Mouse (Mus musculus) thymus, postnatal 36 days (tissue): ENCODE data around the gene Slco1a5.
"Not testable (repeated sequence)": the region's sequence is repeated elsewhere in the genome, so short reads cannot be mapped to it uniquely, and the experiment has no call there.

Source experiments
- DNase-seq, 2 experiments: peaks; one replicate each; pipeline ENCODE4 v3.0.0; 2022; ENCODE audit warnings: mixed read lengths in 2 of 2

Gene Slco1a5

GRCm38 (mm10) chr6:142322881-142323280 lies at the start of gene Slco1a5:
Gene Slco1a5 (minus strand): TSS chr6:142322981.
- DNase-seq = no peak

- no peak for DNase-seq
Observed at GRCm38 (mm10) chr6:142369568-142369967, 46.8 kb upstream of the Slco1a5 start.

GRCm38 (mm10) chr6:142367565-142367964 lies 44.8 kb upstream of the Slco1a5 start:
- DNase-seq = no peak

DNA sequence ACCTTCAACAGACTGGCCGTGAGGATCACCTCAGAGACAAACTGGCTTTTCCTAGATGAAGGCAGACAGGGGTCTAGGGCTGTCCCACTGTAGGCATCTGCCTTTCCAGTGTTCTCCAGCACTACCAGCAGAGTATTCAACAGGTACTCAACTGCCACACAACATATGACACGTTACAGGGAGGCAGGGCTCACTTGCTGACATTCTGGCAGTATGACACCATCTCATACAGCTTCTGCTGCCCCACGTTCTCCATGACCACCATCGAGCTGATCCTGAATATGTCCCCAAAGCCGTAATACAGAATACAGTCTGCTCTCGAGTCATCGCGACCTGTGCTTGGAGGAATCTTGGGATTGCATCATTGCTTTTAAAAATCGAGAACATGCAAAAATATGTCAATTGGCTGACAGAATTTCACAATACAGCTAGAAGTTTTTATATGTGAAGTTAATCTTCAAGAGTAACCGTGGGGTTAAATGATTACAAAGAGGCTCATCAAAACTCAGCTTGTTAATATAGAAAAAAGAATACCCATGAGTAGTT lies 43.8 kb upstream of the Slco1a5 start:
- no peak for DNase-seq

GRCm38 (mm10) chr6:142365742-142366472 lies 43.1 kb upstream of the Slco1a5 start:
- DNase-seq = no peak

DNA sequence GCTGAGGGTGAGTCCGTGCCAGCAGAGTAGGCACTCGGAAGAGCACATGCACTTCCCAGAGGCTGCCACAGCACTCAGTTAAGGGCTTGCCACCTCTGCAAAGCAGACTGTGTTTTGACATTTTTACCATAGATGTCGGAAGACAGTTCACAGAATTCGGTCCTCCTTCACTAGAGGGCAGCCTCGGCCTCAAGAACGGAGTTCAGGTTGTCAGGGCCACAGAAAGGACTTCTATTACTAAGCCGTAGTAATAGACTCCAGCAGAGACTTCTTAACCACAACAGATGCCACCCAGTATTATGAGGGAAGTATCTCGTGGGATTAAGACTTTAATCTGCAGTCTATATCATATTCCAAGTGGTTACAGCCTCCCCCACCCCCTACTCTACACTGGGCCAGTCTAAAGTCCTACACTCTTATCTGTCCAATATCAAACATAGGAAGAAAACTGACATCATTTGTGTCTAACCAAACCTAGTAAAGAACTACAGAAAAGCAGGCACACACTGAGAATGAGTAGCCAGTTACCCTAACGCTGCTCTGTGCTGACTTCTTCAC lies 40.3 kb upstream of the Slco1a5 start:
- no peak for DNase-seq

GRCm38 (mm10) chr6:142362036-142362435 lies 39.3 kb upstream of the Slco1a5 start:
- no peak for DNase-seq

DNA sequence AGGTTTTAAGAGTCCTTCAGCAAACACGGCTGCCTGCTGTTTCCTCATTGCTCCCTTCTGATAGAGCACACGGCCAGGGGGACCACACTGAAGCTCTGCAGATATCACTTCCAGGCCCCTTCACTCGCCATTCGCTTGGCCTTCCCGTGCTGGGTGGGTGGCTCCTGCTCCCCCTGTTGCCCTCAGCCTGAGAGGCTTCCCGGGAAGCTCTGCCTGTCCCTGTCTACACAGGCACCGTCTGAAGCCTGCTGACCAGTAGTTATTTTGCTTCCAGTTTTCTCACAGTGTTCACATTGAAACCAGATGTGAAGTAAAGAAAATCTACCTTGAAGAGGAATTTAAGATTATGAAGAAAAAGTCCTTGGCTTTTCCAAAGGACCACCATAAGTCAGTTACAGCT lies 34.3 kb upstream of the Slco1a5 start:
- DNase-seq = no peak

DNA sequence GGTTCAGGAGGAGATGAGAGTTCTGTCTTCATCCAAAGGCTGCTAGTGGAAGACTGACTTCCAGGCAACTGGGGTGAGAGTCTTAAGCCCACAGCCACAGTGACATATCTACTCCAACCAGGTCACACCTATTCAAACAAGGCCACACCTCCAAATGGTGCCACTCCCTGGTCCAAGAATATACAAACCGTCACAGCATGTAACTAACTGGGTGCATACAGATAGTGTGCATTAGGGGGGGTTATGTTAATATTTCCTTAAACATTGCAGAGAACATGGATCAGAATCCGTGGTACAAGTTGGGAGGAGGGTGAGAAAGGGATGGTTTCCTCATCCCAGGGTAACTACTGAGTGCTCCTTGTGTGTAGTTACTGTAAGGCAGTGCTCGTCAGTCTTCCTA lies 29.3 kb upstream of the Slco1a5 start:
- DNase-seq = not testable (repeated sequence)

- no peak for DNase-seq
Observed at GRCm38 (mm10) chr6:142347431-142348385, 24.9 kb upstream of the Slco1a5 start.

DNA sequence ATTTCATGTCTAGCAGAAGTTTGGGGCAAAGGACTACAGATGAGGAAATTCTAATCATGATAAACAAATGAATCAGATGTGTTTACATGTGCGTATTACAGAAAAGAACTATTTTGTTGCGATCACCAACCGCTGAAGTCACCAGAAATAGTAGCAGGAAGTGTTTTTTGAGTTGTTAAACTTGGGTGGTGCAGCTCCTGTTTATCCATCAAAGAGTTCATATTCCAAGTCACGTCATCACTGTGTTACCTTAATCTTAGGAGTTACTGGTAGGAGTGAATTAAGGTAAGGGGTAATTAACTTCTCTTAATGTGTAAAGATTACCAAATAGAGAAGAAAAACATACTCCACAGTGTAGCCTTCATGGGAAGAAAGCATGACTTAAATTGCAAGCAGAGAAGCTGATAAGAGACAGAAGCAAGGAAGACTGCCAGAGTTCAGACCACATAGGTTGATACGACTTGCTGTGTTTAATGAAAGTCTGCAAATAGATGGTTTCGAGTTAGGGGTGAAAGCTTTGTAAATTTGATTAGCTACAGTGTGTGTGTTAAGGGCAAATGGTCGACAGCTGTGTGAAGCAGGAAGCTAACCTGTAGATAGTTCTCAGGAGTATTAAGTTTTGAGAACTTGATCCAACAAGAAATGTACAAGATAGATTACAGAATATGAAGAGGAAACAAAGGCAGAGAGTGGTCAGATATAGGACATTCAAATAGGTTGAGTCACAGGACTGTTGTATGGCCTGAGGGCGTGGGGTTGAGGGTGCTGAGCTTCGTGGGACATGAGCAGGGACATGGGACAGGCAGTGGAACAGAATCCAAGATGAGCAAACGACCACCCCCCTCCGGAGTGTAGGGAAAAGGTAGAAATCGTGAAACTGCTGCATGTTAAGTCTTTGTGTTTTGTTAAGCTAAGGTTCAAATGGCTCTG lies 23.7 kb upstream of the Slco1a5 start:
- no peak for DNase-seq

DNA sequence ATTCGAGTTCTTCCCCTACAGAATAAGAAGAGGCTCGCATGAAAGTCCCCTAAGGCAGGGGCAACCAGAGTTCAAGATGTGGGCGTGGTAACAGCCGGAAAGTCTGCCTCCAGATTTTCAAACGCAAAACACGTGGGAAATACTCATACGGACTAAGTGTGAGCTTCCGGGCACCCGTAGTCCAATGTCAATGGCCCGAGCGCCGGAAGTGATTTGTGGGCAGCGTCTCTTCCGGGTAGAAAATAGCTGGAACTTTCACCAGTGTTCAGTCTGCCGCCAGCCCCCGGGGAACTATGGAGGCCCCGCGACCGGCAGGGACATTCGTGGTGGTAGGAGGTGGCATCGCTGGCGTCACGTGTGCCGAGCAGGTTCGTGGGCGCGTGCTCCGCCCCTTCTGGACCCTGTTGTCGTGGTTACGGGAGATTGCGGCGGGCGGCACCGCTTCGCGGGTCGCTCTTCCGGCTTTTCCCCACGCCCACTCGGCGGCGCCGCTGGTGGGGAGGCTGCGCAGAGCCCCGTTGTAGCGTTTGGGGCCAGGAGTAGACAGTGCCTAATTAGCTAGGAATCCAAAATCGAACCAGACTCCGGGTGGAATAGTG lies 22.8 kb upstream of the Slco1a5 start, which contains the start of gene Pyroxd1:
TSS of gene Pyroxd1 (plus strand) at position 215 of the 599 bp plus-strand sequence.
- DNase-seq = peak; percentile 86 to 89

DNA sequence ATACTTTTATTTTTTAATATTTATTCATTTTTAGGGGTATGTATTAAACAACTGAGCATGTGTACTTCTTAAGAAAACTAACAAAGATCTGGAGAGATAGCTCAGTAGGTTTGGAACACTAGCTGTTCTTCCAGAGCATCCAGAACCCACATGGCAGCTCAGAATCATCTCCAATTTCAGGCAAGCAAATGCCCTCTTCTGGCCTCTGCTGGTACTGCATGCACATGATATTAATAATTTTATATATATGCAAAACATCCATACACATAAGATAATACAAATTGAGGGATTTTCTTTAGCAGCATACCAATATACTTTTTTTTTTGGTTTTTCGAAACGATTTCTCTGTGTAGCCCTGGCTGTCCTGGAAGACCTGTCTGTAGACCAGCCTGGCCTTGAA lies 20.8 kb upstream of the Slco1a5 start:
- DNase-seq = peak; percentile 17 to 36

GRCm38 (mm10) chr6:142339576-142339975 lies 16.8 kb upstream of the Slco1a5 start:
- no peak for DNase-seq

DNA sequence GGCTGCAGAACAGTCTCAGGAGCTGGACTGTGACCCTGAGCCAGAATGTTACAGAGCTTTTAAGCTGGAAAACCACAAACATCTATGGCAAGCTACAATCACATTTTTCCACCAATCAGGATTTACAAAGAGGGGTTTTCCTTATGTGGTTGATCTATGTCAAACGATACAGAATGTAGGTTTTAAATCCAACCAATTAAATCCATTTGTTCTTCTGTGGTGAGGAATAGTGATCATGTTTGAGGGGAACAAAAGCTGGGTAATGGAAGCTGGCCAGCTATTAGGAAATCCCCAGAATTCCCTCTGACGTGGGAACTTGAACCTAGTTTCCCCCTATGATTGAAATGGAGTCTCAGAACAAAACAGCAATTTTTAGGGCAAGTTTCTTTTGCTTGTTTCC lies 16.2 kb upstream of the Slco1a5 start:
- no peak for DNase-seq

DNA sequence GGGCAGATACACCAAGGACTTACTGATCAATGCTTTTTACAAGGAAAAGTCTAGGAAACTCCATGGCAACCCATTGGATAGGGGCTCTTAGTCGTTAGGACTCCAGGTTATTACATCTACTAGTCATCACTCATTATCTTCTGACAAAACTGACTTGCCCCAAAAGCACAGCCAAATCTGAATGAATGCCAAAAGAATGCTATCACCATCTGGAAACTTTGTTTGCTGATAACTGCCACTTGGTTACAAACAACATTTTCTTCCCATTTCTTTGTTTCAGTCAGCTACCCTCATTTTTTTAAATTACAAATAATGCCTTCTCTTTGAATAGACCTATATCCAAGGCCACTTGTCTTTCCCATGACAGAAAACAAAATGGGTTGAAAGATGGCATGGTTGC lies 6.4 kb upstream of the Slco1a5 start:
- no peak for DNase-seq

- DNase-seq = no peak
Observed at GRCm38 (mm10) chr6:142326598-142326997, 3.8 kb upstream of the Slco1a5 start.

DNA sequence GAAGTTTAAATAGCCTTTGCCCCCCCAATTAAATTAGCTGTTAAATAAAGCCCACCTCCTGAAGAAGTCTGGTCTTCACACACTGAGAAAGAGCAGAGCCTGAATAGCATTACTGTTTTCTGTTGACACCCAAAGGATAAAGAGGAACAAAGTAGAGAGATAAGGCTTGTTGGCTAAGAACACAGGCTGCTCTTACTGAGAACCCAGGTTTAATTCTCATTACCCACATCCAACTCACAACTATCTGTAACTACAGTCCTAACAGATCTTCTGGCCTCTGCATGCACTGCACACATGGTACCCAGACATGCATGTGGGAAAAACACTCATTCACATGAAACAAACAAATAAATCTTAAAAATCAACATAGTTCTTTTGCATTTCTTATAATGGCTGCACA lies 5.7 kb downstream of the Slco1a5 start:
- no peak for DNase-seq

- no peak for DNase-seq
Observed at GRCm38 (mm10) chr6:142314285-142314684, 8.5 kb downstream of the Slco1a5 start.

- no peak for DNase-seq
Observed at GRCm38 (mm10) chr6:142305076-142305475, 17.7 kb downstream of the Slco1a5 start.

GRCm38 (mm10) chr6:142298098-142298497 lies 24.7 kb downstream of the Slco1a5 start, which contains the start of gene Iapp:
Gene Iapp (plus strand): TSS chr6:142298423.
- no peak for DNase-seq
